Mouse (Mus musculus) layer of hippocampus, adult 9-10 months (tissue): ENCODE measurements around the gene Lpin1.
A peak's percentile ranks its signal among the peaks of the same experiment; 100 is the strongest.

Source experiments
- DNase-seq: peaks from one replicate; pipeline ENCODE4 v3.0.0; 2022; ENCODE audit warnings: low spot score

Lpin1 gene

DNA sequence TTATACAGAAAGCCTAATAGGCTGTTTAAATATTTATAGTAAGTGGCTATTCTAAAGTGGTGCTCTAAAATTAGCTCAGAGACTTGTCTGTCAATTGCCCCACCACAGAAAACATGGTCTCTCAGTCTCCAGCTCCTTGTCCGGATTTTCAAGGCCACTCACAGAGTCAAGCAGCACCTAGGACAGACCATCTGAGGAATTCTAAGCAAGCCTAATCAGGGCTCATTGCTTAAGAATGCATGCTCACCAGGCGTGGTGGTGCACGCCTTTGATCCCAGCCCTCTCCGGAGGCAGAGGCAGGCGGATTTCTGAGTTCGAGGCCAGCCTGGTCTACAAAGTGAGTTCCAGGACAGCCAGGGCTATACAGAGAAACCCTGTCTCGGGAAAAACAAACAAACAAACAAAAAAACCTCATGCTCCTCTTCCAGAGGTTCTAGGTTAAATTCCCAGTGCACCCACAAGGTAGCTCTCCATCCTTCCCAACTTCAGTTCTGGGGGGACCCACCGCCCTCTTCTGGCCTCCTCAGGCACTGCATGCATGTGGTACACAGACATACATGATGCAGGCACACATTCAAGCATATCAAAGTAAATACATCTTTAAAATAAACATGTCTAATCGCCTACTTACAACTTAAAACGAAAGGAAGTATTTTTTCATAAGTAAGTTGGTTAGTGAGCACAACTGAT, 40.2 kb downstream of the Lpin1 start:
- no peak for DNase-seq

- DNase-seq: no peak
Measured at GRCm38 (mm10) chr12:16568936-16569650, 41.7 kb downstream of the Lpin1 start.

GRCm38 (mm10) chr12:16568496-16568895, 42.3 kb downstream of the Lpin1 start:
- peak; percentile 58 for DNase-seq

DNA sequence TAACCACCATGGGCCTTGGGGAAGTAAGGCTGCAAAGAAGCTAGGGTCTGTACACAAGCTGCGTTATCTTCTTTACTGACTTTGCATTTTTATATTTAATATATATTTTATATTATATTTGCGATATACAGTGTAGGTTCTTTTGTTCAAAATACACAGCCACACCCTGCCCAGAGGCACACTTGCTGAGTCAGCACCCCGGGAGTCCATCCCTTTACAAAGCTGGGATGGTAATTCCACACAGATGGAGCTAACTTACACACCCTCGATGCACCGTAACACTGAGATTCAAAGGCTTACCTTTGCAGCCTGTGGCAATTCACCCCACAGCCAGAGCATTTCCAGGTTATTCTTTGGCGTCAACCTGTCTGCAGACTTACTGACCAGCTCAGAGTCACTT, 42.7 kb downstream of the Lpin1 start:
- no peak for DNase-seq

DNA sequence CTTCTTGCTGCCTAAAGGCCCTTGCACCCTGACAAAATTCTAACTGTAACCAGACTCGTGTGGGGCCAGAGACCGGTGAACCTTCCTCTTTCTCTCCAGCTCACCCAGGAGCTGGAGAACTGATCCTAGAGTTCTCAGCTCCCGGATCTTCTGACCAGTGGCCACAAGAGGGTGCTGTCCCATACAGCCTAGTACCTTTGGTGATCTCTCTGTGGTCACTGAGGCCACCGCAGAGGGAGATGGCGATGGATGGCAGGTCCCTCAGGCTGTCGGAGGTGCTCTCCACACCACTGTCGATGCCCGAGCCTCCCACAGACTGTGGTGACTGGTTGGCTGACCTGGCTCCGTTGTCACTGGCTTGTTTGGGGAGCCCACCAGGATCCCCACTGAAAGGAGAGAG, 47.3 kb downstream of the Lpin1 start:
- no peak for DNase-seq

GRCm38 (mm10) chr12:16562647-16563046, 48.1 kb downstream of the Lpin1 start:
- DNase-seq: no peak

GRCm38 (mm10) chr12:16562181-16562580, 48.6 kb downstream of the Lpin1 start:
- DNase-seq: no peak

DNA sequence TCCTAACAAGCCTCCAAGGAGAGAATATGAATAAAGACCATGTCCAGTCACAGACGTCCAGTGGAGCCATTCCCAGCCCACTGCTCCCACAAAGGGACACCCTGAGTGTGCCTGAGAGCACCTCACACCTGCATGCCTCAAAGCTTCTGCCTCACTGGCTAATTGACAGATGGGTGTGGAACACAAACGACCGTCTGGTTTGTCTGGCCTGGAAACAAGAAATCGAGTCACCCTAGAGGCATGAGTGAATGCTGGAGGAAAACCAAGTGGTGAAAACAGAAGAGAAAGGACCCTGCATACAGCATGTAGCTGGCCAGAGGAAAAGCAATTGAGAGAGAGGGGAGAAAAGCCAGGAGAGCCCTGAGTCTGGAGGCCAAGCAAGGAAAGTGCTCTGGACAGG, 53.5 kb downstream of the Lpin1 start:
- DNase-seq: no peak

DNA sequence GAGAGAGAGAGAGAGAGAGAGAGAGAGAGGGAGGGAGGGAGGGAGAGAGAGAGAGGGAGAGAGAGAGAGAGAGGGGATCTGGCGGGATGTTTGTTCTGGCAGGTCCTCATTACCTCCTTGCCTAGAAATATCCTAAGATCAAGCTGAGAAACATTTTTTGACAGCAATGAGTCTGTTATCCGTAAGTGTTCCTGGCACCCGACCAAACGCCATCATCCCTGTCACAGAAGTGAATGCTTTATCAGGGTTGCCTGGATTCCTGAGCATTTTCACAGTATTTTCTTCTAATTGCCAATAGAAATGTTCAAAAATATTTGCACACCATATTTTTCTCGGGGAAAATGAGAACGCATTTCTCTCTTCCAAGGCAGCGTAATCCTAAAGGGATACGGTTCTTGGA, 56.6 kb downstream of the Lpin1 start:
- DNase-seq: no peak

GRCm38 (mm10) chr12:16552108-16552771, 58.5 kb downstream of the Lpin1 start:
- DNase-seq: no peak

GRCm38 (mm10) chr12:16550983-16551454, 59.7 kb downstream of the Lpin1 start:
- DNase-seq: no peak

DNA sequence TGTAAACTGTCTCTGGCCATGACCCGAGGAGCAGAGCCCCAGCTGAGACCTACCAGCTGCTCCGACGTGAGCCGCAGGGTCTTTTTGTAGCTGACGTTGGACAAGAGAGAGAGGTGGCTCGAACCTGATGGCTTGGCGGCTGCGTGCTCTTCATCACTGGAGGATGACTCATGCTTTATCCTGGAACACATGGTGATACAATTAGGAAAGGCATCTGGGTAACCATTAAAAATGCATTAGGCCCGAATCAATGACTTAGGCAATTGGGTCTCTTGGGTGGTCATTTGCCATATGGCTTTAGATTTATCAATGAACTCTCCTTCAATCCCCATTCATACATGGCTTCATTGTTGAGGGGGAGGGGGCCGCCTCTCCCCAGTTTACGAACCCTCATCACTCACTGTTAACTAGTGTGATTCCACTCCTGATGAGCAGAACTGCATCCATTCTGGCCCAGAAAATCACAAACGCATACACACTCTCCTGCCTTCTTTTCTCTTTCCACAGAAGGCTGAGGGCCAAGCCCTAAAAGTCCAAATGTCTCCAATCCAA, 61.9 kb downstream of the Lpin1 start:
- DNase-seq: no peak

DNA sequence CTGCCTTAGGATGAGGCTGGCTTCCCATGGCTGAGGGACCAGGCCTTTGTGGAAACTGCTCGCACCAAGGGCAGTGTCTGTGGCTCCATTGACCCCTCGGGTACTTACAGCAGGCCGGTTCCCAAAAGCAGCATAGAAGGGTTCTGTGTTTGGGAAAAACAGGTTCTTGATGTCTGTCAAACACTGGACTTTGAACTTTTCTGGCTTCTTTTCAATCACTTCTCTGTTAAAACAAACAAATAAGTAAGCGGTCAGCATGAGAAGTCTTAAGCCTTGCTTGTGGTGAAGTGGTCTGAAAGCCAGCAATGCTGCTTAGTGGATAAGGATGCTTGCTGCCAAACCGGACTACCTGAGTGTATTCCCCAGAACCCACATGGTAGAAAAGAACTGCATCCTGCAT, 69.2 kb downstream of the Lpin1 start:
- DNase-seq: no peak

- no peak for DNase-seq
Measured at GRCm38 (mm10) chr12:16540712-16541111, 70.1 kb downstream of the Lpin1 start.

DNA sequence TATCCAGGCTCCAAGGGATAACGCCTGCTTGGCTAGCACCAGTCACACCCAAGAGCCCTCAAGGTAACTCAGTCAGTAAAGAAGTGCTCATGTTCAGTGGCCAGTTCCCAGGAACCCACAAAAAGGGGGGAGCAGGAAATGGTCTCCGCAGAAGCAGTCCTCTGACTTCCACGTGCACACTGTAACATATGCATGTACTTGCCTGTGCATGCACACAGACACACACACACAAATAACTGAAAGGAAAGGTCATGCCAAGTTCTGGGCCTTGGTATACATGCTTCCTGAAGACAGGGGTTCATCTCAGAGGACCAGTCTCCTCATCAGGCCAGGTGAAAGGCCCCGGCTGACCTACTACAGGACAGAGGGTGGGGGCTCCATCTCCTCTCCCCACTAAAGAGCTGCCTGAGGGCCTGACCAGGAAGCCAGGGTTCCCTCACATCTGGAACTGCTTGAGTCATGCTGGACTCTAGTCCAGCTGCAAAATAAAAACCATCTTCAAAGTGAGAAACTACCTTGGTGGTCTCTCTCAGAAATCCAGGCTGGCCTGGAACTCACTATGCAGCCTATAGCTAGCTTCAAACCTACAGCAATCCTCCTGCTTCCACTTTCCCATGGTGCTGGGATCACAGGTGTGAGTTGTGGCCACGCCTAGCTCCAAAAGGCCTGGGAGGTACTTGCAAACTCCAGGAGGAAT, 70.7 kb downstream of the Lpin1 start:
- no peak for DNase-seq

- DNase-seq: peak; percentile 64
Measured at GRCm38 (mm10) chr12:16533331-16533828, 77.4 kb downstream of the Lpin1 start.

DNA sequence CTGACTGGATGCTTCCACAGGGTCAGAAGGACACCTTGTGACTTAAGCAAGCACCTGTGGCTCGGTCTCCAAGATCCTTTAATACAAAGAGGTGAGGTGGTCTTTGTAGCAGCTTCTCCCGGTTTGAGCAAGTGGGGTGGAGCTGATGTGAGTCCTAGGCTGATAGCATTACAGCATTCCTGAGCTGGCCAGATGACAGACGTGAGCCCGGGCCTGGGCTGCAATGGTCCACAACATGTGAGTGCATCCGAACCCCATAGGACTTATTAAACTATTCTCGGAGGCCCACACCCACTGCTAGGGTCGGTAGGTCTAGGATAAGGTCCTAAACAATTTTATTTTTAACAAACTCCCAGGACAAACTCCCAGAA, 77.9 kb downstream of the Lpin1 start:
- DNase-seq: no peak

DNA sequence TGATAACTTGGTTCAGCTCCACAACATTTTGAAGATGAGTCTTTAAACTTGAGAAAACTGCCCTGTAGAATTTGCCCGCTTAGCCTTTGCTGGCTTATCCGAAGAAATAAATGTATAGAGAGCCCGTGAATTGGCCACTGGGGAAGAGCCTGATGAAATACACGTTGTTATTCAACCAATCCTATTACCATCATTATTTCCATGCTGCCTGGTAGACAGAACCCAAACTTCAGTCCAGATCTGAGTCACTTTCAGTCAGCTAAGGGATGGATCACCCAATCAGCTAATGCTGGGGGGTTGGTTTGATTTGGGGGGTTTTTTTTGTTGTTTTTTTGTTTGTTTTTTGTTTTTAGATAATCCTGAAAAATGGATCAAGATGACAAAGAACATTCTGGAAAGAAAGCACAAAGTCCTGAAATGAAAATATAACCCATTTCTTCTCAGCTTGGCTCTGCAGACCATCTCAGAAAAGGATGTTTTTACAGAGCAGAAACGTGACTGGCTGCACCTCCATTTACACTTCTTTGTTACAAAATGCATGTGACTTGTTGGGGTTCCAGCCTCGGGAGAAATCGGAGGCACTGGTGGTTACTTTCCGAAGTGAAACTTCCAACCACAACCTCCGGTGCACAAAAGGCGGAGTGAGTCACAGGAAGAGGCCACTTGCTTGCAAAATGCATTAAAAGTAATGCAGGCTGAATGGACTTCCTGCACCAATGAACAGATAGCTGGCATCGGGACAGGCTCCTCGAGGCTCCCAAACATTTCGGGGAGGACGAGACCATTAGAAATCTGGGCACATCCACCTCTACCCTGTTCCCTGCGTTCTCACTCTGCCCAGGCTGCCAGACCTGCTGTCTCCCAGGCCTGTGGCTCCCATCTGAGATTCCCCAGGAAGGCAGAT, 78.6 kb downstream of the Lpin1 start:
- no peak for DNase-seq

GRCm38 (mm10) chr12:16528650-16529049, 82.1 kb downstream of the Lpin1 start:
- DNase-seq: no peak

DNA sequence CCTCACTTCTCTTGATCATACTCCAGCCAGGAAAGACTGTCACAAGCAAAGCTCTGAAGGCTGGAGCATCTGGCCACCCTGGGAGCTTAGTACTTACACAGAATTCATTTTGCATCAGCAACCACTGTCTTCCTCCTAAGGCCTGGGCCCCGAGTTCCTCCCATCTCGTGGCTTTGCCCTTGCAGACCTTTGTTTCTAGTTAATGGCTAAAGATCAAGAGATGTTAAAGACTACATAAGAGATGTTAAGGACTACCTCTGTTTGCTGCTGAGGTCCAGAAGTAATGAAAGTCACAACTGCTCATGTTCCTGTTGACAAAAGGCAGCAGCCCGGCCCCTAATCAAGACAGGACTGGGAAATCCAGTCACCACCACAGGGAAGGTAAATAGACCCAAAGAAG, 82.8 kb downstream of the Lpin1 start:
- DNase-seq: no peak

- no peak for DNase-seq
Measured at GRCm38 (mm10) chr12:16526862-16527261, 83.9 kb downstream of the Lpin1 start.
